Mouse (Mus musculus): ENCODE data around the gene Frmpd4. TPM values are rescaled to one million over a fixed set of nuclear protein-coding genes. Genes with fewer than 3 reads are reported as not detected.

Frmpd4 gene
- polyA plus RNA-seq, 1 experiment from 2014 or later = 0.13 TPM

DNA sequence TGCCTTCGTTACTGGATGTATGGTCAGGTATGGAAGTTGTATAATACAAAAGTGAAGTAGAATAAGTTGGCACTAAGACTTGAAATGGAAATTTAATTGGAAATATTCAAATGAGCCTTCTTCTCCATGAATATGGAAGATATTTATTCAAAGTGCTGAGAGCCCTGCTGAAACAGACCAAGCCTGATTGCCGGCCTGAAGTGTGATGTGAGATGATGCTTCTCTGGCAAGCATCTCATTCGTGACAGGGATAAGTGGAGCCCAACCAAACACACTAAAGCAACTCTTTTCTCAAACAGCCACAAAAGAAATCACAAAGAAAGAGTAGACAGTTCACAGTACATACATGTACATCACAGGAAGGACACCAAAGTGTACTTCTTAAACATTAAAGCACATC lies 559.2 kb downstream of the Frmpd4 start:
- no peaks in the 10 kb centered on the region for H3K36me3 ChIP-seq (ENCODE audit: control insufficient read depth, insufficient read depth, low read length)
- no peak for ATAC-seq
- H3K4me3 ChIP-seq (ENCODE audit: low read length) = no peak overlapping the region
- no peaks in the 10 kb centered on the region for H3K4me1 ChIP-seq (ENCODE audit: control insufficient read depth, insufficient read depth, low read length)
- H3K27me3 ChIP-seq (replicated peaks; ENCODE audit: control insufficient read depth, insufficient read depth, low read length) = no peaks in the 10 kb centered on the region
- H3K4me2 ChIP-seq (ENCODE audit: low read depth, low read length) = no peak overlapping the region
- no peak overlapping the region for H3K9ac ChIP-seq (ENCODE audit: low read depth, low read length)
- H3K9me3 ChIP-seq (ENCODE audit: control insufficient read depth, low read length) = no peaks in the 10 kb centered on the region
- no peak overlapping the region for H3K27ac ChIP-seq (ENCODE audit: low read length)
- WGBS = 77% methylated on average over 3 of the region's 3 CpGs

DNA sequence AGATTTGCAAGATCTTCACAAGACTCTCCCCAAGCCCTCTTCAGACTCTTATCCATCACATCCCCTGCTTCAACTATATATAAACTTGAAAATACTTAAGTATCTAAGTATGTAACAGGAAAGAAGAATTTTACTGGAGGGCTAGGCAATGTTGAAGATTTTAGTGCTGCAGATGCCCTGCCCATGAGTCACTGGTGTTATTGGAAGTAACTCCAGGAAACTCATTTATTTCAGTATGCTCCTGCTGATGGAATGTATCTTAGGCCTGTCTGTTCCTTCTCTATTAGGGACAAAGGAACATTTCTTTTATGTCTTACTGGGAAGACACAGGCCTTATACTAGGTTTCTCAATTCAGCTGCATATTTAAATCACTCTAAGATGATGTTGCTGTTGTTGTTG lies 592.2 kb downstream of the Frmpd4 start:
- Histone ChIP-seq H3K9ac (ENCODE audit: low read depth, low read length) (no peak overlapping the region), H3K27ac (ENCODE audit: low read length) (no peak overlapping the region), H3K4me2 (ENCODE audit: low read depth, low read length) (no peak overlapping the region), H3K9me3 (ENCODE audit: control insufficient read depth, low read length) (no peaks in the 10 kb centered on the region), H3K27me3 (replicated peaks; ENCODE audit: control insufficient read depth, insufficient read depth, low read length) (no peaks in the 10 kb centered on the region), H3K4me1 (ENCODE audit: control insufficient read depth, insufficient read depth, low read length) (no peaks in the 10 kb centered on the region), H3K36me3 (ENCODE audit: control insufficient read depth, insufficient read depth, low read length) (no peaks in the 10 kb centered on the region), H3K4me3 (ENCODE audit: low read length) (no peak overlapping the region)
- no peak for ATAC-seq

DNA sequence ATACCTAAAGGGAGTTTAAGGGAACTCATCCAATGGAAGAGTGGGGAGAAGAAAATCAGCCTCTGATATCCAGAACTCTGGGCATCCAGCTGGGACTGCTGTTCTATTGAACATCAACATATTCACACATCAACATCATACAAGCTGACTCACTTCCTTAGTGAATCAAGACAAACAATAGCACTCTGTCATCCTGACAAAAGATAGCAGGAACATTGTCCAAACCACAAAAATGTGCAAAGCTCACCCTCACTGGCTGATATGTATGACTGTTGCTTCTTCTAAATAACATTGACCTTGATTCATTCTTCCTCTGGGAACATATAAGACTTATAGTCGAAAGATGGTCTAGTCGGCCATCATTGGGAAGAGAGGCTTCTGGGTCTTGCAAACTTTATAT lies 625.8 kb downstream of the Frmpd4 start:
- 95% methylated on average over 2 of the region's 2 CpGs for WGBS
- H3K27ac ChIP-seq (ENCODE audit: low read length) = no peak overlapping the region
- H3K9me3 ChIP-seq (ENCODE audit: control insufficient read depth, low read length) = no peaks in the 10 kb centered on the region
- no peaks in the 10 kb centered on the region for H3K4me1 ChIP-seq (ENCODE audit: control insufficient read depth, insufficient read depth, low read length)
- no peaks in the 10 kb centered on the region for H3K27me3 ChIP-seq (replicated peaks; ENCODE audit: control insufficient read depth, insufficient read depth, low read length)
- no peak overlapping the region for H3K4me2 ChIP-seq (ENCODE audit: low read depth, low read length)
- no peaks in the 10 kb centered on the region for H3K36me3 ChIP-seq (ENCODE audit: control insufficient read depth, insufficient read depth, low read length)
- no peak overlapping the region for H3K4me3 ChIP-seq (ENCODE audit: low read length)
- no peak overlapping the region for H3K9ac ChIP-seq (ENCODE audit: low read depth, low read length)
- no peak for ATAC-seq

DNA sequence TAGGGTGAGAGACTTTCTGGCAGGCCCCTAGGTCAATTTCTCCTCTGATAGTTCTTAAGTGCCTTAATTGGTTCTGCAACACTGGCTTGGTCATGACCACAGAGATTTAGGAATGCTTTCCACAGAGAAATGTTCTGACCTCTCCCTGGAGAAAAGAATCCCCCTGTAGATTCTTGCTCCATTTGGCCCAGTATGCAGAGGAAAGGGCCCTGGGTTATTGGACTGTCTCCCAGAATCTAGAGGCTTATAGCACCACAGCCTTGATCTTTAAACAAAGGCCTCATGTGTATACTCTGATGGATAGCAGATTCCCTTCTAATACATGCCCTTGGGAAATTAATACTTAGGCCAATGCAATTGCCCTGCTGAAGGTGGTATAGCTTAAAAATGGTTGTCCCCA lies 667.5 kb downstream of the Frmpd4 start:
- Histone ChIP-seq H3K4me1 (ENCODE audit: control insufficient read depth, insufficient read depth, low read length) (no peaks in the 10 kb centered on the region), H3K9me3 (ENCODE audit: control insufficient read depth, low read length) (no peaks in the 10 kb centered on the region), H3K27me3 (replicated peaks; ENCODE audit: control insufficient read depth, insufficient read depth, low read length) (no peaks in the 10 kb centered on the region), H3K36me3 (ENCODE audit: control insufficient read depth, insufficient read depth, low read length) (no peaks in the 10 kb centered on the region), H3K27ac (ENCODE audit: low read length) (no peak overlapping the region), H3K4me3 (ENCODE audit: low read length) (no peak overlapping the region), H3K9ac (ENCODE audit: low read depth, low read length) (no peak overlapping the region), H3K4me2 (ENCODE audit: low read depth, low read length) (no peak overlapping the region)
- ATAC-seq = no peak

DNA sequence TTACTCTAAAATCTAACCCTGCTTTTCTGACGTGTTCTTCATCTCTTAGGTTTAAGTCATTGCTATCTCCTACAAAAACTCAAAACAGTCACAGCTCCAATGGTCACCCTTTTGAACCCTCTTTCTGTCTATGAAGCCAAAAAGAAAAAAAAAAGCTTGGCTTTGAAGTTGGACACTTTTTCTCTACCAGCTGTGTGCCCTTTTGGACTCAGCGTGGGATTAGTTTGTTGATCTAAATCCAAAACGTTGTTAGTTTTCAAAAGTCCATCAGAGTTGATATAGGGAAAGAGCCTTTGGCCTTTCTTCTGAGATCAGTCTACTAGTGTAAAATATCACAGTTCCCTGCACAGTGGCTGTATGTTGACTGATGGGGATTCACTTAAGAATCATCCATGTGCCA lies 676.0 kb downstream of the Frmpd4 start:
- no peak for ATAC-seq
- no peaks in the 10 kb centered on the region for H3K4me1 ChIP-seq (ENCODE audit: control insufficient read depth, insufficient read depth, low read length)
- 61% methylated on average over 3 of the region's 3 CpGs for WGBS

DNA sequence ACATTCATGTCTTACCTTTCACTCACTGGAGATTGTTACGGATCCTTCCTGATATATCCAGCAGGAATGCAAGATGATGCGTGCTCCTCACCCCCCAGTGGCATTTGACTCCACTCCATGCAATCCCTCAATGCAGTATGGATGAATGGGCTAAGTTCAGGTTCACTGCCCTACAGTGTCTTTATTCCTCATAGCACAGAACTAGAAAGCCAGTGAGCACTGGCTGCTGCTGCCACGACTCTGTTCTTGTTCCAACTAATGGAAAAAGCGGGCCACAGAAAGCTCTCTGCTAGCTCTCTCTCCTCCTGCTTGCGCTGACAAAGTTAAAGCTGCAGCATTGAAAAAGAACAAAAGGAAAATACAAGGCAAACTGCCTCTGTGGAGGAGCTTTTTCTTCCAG lies 722.2 kb downstream of the Frmpd4 start:
- WGBS = 65% methylated on average over 5 of the region's 5 CpGs
- no peaks in the 10 kb centered on the region for H3K27me3 ChIP-seq (replicated peaks; ENCODE audit: control insufficient read depth, insufficient read depth, low read length)
- no peak overlapping the region for H3K4me3 ChIP-seq (ENCODE audit: low read length)
- no peak overlapping the region for H3K9ac ChIP-seq (ENCODE audit: low read depth, low read length)
- no peak for ATAC-seq
- no peaks in the 10 kb centered on the region for H3K4me1 ChIP-seq (ENCODE audit: control insufficient read depth, insufficient read depth, low read length)
- H3K9me3 ChIP-seq (ENCODE audit: control insufficient read depth, low read length) = no peaks in the 10 kb centered on the region
- H3K36me3 ChIP-seq (ENCODE audit: control insufficient read depth, insufficient read depth, low read length) = no peaks in the 10 kb centered on the region
- H3K4me2 ChIP-seq (ENCODE audit: low read depth, low read length) = no peak overlapping the region
- H3K27ac ChIP-seq (ENCODE audit: low read length) = no peak overlapping the region

More for the DNA sequence above, 676.0 kb downstream of the Frmpd4 start:
- Histone ChIP-seq H3K9me3 (ENCODE audit: control insufficient read depth, low read length) (no peaks in the 10 kb centered on the region), H3K4me2 (ENCODE audit: low read depth, low read length) (no peak overlapping the region), H3K9ac (ENCODE audit: low read depth, low read length) (no peak overlapping the region), H3K27me3 (replicated peaks; ENCODE audit: control insufficient read depth, insufficient read depth, low read length) (0 out of 2 replicates have a peak, but pooled peaks cover 5% of the 10 kb centered on the region), H3K4me3 (ENCODE audit: low read length) (no peak overlapping the region), H3K27ac (ENCODE audit: low read length) (no peak overlapping the region), H3K36me3 (ENCODE audit: control insufficient read depth, insufficient read depth, low read length) (no peaks in the 10 kb centered on the region)

DNA sequence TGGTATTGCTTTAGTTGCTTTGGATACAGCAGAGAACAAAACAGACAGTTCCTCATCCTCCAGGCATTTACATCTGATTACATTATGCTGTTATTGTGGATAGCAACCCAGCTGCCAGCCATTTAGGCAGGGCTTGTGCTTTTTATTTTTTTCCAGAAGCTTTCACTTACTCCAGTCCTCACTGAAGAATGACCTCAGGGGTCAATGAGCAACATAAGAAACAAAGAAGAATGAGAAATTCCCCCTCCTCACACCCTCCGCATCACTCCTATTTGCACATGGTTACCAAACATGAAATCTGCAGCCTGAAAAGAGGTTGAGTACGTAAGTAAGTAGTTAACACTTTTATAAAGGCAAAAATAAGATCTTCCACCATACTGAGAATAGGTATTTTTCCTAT lies 744.5 kb downstream of the Frmpd4 start:
- H3K4me1 ChIP-seq (ENCODE audit: control insufficient read depth, insufficient read depth, low read length) = no peaks in the 10 kb centered on the region
- no peak overlapping the region for H3K4me3 ChIP-seq (ENCODE audit: low read length)
- no peaks in the 10 kb centered on the region for H3K36me3 ChIP-seq (ENCODE audit: control insufficient read depth, insufficient read depth, low read length)
- no peaks in the 10 kb centered on the region for H3K9me3 ChIP-seq (ENCODE audit: control insufficient read depth, low read length)
- H3K9ac ChIP-seq (ENCODE audit: low read depth, low read length) = no peak overlapping the region
- WGBS = 65% methylated on average over 2 of the region's 2 CpGs
- no peak for ATAC-seq
- H3K27me3 ChIP-seq (replicated peaks; ENCODE audit: control insufficient read depth, insufficient read depth, low read length) = peaks cover 2% of the 10 kb centered on the region; the same call in 1 of the 2 replicates
- no peak overlapping the region for H3K4me2 ChIP-seq (ENCODE audit: low read depth, low read length)
- H3K27ac ChIP-seq (ENCODE audit: low read length) = no peak overlapping the region

DNA sequence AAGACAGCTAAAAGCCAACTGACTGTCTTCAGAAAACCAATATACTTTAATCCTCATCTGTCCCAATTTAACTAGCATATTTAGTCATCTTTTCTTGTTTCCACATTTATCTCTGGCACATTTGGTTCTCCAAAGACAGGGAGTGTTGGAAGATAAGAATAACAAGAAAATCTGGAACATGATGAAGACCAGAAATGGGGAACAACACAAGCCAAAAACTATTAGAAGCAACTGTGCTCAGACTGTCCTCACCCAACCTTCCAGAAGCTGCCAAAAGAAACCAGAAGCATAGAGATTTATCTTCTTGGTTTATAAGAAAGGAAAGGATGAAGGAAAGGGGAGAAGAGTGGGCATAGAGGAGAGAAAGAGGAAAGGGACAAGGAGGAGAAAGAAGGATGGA lies 748.6 kb downstream of the Frmpd4 start:
- peaks cover 2% of the 10 kb centered on the region; the same call in 1 of the 2 replicates for H3K27me3 ChIP-seq (replicated peaks; ENCODE audit: control insufficient read depth, insufficient read depth, low read length)
- H3K36me3 ChIP-seq (ENCODE audit: control insufficient read depth, insufficient read depth, low read length) = no peaks in the 10 kb centered on the region
- no peaks in the 10 kb centered on the region for H3K9me3 ChIP-seq (ENCODE audit: control insufficient read depth, low read length)
- ATAC-seq = no peak
- H3K4me2 ChIP-seq (ENCODE audit: low read depth, low read length) = no peak overlapping the region
- H3K4me3 ChIP-seq (ENCODE audit: low read length) = no peak overlapping the region
- no peaks in the 10 kb centered on the region for H3K4me1 ChIP-seq (ENCODE audit: control insufficient read depth, insufficient read depth, low read length)
- H3K27ac ChIP-seq (ENCODE audit: low read length) = no peak overlapping the region
- no peak overlapping the region for H3K9ac ChIP-seq (ENCODE audit: low read depth, low read length)

DNA sequence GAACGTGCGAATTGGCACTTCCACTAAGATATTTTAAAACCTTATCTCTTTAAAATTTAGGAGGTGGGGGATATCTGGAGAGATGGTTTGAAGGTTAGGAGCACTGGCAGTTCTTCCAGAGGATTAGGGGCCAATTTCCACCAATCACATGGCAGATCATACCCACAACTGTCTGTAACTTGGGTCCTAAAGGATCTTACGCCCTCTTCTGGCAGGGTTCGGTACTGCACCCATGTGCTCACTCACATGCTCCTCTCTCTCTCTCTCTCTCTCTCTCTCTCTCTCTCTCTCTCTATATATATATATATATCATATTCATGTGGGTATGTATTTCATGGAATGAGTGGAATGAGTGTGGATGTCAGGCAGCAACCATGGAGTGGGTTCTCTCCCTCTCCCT lies 759.7 kb downstream of the Frmpd4 start:
- Histone ChIP-seq H3K4me1 (ENCODE audit: control insufficient read depth, insufficient read depth, low read length) (no peaks in the 10 kb centered on the region), H3K4me3 (ENCODE audit: low read length) (no peak overlapping the region), H3K27ac (ENCODE audit: low read length) (no peak overlapping the region), H3K4me2 (ENCODE audit: low read depth, low read length) (no peak overlapping the region), H3K36me3 (ENCODE audit: control insufficient read depth, insufficient read depth, low read length) (no peaks in the 10 kb centered on the region), H3K27me3 (replicated peaks; ENCODE audit: control insufficient read depth, insufficient read depth, low read length) (0 out of 2 replicates have a peak, but pooled peaks cover 6% of the 10 kb centered on the region), H3K9me3 (ENCODE audit: control insufficient read depth, low read length) (no peaks in the 10 kb centered on the region), H3K9ac (ENCODE audit: low read depth, low read length) (no peak overlapping the region)
- WGBS = 47% methylated on average over 4 of the region's 4 CpGs
- no peak for ATAC-seq

DNA sequence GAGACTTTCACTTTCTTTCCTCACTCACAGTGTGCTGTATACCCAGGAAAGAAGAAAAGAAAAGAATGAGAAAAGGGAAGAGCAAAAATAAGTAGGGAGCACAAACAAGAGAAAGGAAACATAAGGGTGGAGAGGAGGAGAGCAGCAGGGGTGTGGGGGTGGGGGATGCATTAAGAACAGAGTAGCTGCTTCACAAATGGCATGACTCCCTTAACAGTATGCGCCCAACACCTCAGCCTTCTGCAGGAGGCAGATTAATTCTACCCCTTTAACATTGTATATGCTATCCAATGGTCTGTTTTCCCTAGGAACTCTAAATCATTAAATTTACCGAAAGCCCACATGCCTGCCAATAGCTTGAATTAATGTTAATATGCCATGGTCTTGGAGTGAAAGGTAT lies 766.9 kb downstream of the Frmpd4 start:
- no peak overlapping the region for H3K4me2 ChIP-seq (ENCODE audit: low read depth, low read length)
- H3K27me3 ChIP-seq (replicated peaks; ENCODE audit: control insufficient read depth, insufficient read depth, low read length) = 0 out of 2 replicates have a peak, but pooled peaks cover 6% of the 10 kb centered on the region
- H3K36me3 ChIP-seq (ENCODE audit: control insufficient read depth, insufficient read depth, low read length) = no peaks in the 10 kb centered on the region
- no peaks in the 10 kb centered on the region for H3K9me3 ChIP-seq (ENCODE audit: control insufficient read depth, low read length)
- ATAC-seq = no peak
- no peak overlapping the region for H3K9ac ChIP-seq (ENCODE audit: low read depth, low read length)
- no peaks in the 10 kb centered on the region for H3K4me1 ChIP-seq (ENCODE audit: control insufficient read depth, insufficient read depth, low read length)
- 62% methylated on average over 2 of the region's 2 CpGs for WGBS
- H3K4me3 ChIP-seq (ENCODE audit: low read length) = no peak overlapping the region
- H3K27ac ChIP-seq (ENCODE audit: low read length) = no peak overlapping the region

Measured in intestine, embryonic 16.5 days (tissue).